Mouse (Mus musculus): Measurements from ENCODE around the gene Gramd1b. TPM values are rescaled to one million over a fixed set of nuclear protein-coding genes. Genes with fewer than 3 reads are reported as not detected.

The Gramd1b gene
- polyA plus RNA-seq, 1 experiment, result 79.8 TPM

DNA sequence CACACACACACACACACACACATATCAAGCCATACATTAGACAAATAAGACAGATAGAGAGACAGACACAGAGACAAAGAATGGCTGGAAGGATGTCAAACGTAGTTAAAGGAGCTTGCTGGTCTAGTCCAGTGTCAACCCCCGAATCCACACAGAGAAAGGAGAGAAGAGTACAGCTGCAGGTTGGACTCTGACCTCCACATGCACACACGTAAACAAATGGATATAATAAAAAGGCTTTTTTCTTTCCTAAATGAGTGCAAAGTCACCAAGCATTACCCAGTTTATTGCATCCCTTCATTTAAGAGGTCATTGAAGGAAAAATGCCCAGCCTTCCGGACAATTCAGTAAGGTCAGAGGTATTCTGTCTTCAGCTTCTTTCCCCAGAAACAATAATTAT is 161.0 kb downstream of the Gramd1b start:
- DNase-seq (ENCODE audit: low read depth), result no peak

DNA sequence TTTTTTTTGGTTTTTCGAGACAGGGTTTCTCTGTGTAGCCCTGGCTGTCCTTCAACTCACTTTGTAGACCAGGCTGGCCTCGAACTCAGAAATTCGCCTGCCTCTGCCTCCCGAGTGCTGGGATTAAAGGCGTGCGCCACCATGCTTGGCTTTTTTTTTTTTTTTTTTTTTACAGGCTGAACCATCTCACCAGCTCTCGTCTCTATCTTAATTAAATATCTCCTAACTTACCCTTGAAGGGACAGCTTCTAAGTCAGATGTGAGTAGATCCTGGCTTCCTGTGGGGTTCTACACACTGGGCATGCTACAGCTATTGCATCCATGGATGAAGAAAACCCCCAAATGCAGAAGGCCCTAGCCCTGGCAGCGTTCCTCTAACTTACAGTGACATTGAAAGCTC is 164.4 kb downstream of the Gramd1b start:
- DNase-seq (ENCODE audit: low read depth), result no peak

DNA sequence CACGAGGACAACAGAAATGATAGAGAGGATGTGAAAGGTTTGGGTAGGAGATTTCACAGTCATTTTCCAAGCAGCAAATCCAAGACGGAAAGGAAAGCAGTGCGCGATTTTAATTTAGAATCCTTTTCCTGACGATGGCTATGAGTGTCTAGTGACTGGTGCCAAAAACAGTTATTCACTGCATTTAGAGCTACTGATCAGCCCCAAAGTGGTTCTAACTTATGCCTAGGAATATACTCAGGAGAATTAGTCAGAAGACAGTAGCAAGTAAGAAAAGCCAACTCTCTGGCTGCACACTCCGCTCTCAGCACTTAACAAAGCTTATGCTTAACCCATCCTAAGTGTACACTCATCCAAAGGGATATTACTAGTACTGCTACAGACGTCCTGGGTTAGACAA is 166.9 kb downstream of the Gramd1b start:
- no peak for DNase-seq (ENCODE audit: low read depth)

DNA sequence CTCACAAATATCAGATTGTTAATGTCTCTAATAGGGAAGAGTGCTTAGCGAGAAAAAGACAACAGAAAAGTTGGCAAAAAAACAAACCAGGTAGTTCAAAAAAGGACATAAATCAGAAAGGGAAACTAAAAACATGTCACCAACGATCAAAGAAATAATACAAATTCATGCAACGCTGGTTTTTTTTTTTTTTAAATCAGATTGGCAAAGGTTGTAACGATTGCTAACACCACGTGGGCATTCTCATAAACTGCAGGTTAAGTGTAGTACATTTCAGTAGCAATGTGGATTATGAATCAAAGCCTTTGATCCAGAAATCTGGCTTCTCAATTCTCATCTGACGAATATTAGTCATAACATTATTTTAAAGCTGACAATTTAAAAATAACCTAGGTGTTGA is 169.2 kb downstream of the Gramd1b start:
- no peak for DNase-seq (ENCODE audit: low read depth)

DNA sequence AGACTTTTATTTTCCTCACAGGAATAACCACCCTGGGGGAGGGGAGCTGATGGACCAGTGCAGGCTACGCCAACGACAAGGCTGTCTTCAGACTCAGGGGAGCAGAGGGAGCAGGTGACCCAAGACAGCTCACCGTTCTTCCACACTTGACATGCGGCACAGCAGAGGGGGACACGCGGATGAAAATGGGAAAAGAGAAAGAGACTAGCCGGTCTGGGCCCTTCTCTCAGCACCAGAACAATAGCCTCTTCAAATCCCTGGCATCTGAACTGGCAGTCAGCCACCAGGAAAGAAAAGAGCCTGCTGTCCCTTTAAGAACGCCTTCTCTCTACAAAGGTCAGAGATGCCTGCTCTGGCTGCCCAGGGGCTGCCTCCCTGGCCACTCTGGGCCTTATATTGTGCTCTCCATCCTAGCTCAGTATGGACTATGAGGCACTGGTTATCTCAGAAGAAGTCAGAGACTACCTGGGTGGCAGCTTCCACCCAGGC is 172.7 kb downstream of the Gramd1b start:
- DNase-seq (ENCODE audit: low read depth), result no peak

DNA sequence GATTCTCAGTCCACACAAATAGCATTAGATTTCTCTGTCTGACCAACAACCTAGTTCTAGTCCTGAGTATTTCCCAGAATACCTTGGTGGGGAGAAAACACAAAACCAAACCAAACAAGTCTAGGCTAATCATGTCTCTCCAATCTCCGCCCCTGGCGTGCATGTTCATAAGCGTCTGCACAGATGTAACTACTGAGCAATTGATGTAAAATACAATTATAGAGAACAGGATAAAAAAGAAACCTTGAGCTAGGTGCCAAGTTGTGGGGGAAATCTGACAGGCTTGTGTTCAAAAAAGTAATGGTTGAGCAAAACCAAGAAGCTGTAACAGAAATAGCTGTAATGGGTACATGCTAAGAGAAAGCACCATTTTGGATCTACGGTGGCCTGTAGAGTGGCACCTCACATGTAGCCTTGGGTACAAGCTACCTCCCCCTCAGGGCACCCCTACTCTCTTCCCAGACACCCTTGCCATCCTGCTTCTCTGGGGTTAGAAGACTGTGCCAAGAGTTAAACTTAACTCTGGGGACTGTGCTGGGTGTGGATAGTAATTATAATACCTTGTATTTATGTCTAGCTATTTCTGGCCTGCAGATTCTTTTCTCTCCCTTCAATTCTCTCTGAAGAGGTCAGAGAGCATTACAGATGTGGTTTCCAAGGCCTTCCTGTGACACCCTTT is 174.3 kb downstream of the Gramd1b start:
- DNase-seq (ENCODE audit: low read depth), result no peak

DNA sequence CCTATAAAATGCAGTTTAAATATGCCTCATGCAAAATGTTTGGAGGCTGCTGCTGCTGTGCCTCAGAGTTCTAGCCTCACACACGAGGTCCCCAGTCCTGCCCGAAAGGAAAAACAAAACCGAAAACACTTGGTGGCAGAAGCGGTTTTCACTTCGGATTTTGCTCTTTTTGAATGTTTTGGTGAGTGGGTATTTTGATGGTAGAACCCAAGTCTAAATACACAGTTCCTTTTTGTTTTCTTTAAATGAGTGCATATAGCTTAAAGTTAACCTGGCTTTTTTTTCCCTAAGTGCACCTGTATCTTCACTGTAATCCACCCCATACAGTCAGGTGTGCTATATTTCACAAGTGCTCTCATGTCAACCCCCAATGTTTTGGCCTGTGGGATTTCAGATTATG is 174.8 kb downstream of the Gramd1b start:
- DNase-seq (ENCODE audit: low read depth), result no peak

DNA sequence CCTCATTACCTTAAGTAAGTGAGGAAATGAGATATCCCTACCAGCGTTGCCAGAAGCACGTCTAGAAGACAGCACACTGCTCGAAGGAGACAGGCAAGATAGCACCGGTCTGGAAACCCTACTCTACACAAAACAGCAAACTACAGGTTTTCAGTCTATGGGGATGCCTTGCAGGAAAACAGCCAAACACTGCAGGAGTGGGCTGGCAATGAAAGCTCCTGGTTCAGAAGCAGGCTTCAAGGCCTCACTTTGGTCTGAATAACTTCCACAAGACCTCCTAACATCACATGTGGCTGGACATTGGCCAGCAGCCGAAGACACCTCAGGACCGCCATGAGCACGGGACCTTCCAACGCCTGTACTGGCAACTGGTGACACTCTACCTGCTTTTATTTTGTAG is 175.8 kb downstream of the Gramd1b start:
- no peak for DNase-seq (ENCODE audit: low read depth)

DNA sequence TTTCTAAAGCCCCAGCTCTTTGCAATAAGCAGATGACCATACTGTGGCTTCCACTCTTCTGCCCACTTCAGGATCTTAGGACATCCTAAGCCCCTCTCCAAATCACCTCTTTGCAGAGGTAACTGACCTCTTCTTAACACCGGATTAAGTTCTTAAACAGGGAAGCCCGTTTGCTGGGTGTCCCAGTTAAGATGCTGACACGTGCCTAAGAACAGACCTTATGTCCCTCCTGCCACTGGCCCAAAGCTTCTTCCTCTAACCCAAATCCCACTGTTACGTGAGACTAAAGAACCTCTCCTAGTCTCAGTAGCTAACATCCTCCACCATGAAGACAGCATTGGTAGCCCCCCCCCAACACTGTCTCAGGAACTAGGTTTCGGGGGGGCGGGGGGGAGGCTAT is 177.6 kb downstream of the Gramd1b start:
- DNase-seq (ENCODE audit: low read depth), result no peak

DNA sequence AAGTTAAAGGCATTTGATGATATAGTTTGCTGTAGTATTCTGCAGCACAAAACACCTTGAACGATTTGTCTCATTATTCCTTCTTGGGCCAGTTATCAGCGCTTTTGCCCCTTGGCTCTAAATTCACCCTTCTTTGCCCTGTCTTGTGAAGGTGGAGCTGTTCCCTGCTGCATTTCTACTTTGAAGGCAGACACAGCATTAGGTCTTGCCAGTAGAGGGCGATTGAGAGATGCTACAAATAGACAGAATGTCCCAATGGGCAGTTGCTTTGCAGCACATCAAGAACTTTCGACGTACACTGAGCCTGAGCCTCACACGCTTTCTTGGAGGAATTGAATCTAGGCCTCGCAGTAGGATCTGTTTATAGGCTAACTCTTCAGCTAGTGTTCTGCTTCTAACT is 180.5 kb downstream of the Gramd1b start:
- DNase-seq (ENCODE audit: low read depth), result no peak

DNA sequence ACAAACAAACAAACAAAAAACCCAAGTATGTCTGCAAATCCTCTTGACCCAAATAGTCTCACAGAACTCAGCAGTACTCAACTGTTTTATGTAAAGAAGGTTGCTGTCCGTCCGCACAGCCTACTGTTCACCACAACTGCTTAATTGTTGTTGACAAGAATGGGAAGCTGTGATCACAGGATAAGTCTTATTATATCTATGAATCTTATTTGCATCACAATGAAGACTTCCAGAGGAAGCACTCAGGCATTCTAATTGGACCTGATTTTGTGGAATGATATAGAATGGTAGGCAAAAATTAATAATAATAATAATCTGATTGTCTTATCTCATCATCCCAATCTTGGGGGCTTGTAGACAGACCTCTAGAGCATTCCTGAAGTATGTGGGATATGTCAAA is 181.1 kb downstream of the Gramd1b start:
- no peak for DNase-seq (ENCODE audit: low read depth)

DNA sequence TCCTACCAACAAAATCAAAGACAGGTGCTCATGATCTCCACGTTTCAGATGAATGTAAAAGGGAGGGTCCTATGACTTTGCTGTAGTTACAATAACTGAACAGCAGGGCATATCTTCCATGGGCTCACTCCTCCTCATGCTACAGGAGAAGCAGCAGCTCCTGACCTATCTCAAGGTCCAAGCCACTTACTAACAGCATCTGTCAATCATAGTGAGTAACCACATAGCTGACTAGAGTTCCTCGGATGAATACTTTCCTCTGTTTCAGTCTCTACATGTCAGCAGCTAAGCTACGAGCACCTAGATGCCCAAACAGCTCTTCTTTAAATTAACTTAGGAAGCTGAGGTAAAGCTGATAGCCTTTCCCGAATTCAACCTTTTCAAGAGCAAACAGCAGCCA is 181.6 kb downstream of the Gramd1b start:
- no peak for DNase-seq (ENCODE audit: low read depth)

DNA sequence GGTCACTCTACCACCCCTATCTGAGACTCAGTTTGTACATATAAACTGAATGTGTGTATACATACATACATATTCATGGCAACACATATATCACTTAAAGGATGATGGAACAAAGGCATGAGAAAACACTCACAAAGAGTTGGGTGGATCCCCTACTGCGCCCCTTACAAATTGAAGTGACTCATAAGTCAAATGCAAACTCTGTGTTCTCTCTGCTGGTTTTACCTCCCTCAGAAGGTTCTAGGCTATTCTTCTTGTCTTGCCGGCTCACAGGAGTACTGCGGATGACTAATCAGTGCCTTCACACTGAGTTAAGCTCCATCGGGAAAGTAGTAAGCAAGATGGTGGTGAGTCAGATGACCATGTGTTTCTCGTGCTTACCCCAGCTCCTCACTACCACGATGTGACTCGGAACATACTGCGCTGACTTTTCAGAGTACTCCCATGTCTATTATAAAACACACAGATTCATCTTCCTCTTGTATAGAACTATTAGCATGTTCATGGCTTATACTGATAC is 182.4 kb downstream of the Gramd1b start:
- no peak for DNase-seq (ENCODE audit: low read depth)

DNA sequence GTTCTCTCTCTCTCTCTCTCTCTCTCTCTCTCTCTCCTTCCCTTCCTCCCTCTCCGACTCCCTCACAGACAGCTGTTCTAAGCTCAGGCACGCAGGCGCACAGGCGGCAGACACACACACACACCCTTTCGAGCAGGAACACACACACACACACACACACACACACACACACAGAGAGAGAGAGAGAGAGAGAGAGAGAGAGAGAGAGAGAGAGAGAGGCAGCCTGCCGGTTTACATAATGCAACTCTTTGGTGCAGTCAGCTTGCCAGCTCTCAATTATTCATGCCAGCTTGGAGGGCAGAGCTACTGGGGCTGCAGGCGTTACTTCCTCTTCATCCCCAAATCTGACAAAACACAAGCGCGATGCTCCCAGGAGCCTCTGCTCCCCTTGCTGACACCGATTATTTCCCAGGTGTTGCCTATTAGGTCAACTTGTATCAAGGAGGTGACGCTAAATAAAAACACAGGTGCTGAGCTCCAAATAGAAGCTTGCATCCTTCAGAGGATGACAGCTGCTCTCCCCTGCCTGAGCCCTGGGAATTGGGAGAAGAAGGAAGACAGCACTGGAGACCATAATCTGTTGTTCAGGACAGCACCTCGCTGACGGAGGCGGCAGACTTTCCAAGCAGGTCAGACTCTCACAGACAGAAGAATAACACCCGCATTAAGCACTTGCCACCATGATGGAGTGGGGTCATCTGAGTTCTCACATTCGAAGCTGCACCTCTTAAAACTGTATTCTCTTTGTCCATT is 184.8 kb downstream of the Gramd1b start:
- no peak for DNase-seq (ENCODE audit: low read depth)

DNA sequence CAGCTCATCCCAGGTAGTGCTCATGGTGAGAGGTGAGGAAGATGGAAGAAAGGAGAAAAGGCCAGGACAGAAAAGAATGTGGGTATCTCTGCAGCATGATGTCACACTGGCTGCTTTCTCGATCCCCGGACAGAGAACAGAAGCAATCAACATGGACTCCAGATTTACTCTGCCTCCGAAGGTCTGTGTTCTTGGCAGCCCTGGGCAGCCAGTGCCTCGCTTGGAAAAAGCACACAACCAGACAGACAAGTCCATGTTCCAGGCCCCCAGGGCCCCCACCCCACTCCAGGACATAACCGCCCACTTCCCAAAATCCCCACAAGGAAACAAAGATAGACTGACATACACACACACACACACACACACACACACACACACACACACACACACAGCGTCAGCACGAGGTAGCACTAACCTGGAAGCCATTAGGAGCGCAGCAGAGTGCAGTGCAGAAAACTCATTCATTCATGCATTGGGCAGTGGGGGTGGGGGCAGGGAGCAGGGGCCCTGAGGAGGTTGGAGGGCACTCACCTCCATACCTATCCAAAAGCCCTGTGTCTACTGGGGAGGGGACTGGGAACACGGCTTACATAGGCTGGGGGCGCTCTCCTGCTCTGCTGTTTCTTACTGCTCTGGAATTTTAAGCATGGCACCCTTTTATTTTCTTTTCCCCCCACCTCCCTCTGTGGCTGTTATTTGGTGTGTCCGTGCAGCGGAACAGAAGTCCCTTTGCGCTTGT is 185.5 kb downstream of the Gramd1b start:
- no peak for DNase-seq (ENCODE audit: low read depth)

DNA sequence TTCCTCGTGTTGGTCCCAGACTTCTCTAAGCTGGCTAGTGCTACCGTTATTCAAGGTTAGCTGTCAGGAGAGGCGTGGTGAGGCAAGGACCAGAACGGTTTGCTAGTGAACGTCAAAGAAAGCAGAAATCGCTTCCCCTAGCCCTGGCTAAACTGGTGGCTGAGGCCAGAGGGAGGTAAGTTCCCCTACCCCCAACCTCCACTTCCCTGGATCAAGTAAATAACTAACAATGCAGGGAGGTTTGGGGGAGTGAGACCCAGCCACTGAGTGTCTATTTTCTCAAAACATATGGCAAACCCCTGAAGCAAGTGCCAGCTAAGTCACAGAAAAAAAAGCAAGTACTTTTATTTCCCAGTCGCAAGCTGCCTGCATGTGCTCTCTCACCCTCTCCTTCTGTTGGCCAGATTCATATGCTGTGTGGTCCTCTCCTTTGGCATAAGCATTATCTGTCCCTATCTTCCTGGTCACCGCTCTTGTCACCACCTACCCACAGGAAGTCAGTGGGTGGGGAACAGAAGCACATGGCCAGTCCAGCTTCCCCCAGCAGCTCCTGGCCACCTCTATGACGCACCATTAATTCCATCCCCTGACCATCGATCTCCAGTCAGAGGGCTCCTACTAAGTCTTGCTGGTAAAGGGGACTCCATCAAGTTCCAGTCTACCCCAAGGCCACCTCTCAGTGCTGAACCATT is 186.2 kb downstream of the Gramd1b start:
- DNase-seq (ENCODE audit: low read depth), result no peak

DNA sequence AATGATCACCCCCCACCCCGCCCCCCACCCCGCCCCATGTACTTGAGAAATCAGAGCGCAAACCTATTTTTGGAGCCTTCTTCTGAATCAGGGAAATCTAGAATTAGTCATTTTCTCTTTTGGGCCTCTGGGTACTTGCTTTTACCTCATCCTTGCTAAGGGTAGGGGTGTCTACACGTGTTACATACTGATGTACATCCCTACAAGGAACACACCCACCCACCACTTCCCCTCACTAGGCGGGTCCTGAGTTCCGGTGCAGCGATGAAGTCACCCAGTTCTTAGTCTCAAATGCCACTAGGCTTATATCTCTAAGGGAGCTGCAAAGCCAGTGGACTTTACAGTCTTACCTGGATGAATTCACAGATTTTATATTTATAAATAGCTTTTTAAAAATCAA is 187.4 kb downstream of the Gramd1b start:
- DNase-seq (ENCODE audit: low read depth), result no peak

DNA sequence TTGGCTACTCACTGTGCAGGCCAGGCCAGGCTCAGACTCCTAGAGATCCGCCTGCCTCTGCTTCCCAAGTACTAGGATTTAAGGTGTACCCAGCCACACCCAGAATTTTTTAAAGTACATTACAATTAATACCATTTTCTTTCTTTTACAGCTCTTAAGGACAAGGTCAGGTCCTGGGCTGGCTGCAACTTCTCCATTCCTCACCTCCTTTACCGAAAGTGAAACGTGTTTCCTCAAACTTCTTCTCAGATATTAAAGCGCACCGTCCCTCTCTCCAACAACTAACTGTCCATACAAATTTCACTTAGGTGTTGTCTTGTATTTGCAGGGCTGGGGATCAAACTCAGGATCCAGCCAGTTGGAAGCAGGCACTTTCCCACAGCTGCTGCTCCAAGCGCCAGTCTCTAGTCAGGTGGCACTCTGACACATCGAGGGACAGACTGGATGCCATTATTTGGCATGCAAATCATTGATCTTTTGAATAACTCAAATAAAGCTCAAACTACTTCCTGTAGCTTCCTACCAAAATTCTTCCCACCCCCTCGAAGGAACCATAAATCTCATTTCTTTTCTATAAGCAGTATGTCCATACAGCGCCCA is 188.0 kb downstream of the Gramd1b start:
- no peak for DNase-seq (ENCODE audit: low read depth)

DNA sequence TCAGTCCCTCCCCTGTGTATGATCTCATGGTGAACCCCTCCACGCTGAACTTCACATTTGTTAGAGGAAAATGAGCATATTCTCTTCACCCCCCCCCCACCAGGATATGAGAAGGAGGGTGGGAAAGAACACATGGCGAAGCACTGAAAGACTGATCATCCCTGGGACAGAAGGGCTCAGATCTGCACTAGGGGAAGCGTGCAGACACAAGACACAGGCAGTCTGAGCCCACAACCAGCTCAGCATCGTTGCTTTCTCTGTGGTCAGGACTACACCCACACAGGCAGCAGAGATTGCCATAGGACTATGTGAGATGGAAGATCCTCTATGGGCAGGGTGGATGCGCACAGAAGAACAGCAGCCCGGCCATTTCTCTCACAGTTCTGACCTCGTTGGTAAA is 189.1 kb downstream of the Gramd1b start:
- DNase-seq (ENCODE audit: low read depth), result no peak

DNA sequence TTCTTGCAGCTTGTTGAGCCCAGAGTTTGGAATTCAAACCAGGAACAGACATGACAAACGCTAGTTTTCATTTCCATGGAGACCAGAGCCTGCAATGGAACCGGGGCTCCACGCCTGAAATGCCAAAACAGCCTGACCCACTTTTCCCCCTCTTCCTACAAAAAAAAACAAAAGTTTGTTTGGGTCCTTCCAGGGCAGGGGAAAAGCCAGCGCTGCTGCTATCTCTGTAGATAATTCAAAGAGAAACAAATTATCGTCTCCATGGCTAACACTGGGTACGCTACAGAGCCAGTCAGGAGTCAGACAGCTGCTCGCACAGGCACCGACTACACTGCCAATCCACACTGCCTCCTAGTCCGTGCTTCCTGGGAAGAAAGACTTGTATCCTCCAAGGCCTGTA is 191.6 kb downstream of the Gramd1b start:
- no peak for DNase-seq (ENCODE audit: low read depth)

DNA sequence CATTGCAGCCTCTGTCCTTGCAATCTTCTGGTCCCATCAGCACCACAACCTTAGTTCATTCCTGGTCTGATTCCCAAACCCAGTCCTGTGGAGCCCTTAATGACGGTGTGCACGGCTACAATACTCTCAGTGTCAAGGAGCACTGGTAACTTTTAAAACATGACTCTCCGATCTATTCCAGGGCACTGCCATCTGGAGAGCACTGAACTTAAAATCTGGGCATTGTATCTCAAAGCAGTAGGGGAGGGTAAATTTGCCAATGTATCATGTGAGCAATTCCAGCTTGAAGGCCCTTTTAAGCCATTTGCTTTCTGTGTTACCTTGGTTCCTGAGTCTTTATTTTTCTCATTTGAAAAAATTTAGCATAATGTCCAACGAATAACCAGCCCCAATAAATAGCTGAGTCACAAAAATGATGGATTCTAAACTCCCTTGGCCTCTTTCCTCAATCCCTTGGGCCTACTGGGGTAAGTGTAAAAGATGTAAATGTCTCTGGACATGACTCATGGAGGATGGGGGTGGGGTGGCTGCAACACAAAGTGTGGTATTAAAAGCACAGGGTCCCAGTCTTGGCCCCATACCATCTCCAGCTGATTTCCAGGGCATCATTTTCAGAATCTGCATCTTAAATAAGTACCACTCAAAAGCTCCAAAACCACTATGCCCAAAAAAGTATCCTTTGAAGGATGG is 193.9 kb downstream of the Gramd1b start:
- DNase-seq (ENCODE audit: low read depth), result no peak
